ENCODE assay signal across 8 mouse cellular contexts in genomic region chr13:73446943-73447342, GRCm38 (mm10). TPM values are rescaled to one million over a fixed set of nuclear protein-coding genes. Genes with fewer than 3 reads are reported as not detected.
DNase-seq lines count a peak whose midpoint lies in the region; ATAC-seq lines count a peak whose summit lies in the region.

No protein-coding gene starts in this region.

- H3K4me3 ChIP-seq in heart, embryonic 12.5 days: no peak overlapping the region

- no peaks in the 10 kb centered on the region for H3K36me3 ChIP-seq in heart, embryonic 12.5 days

- H3K9me3 ChIP-seq in heart, embryonic 12.5 days (replicated peaks): no peaks in the 10 kb centered on the region

- DNase-seq in embryo, embryonic 10 days (ENCODE audit: low spot score): peak; percentile 27
- no peak for DNase-seq in embryo, embryonic 9.5 days (ENCODE audit: extremely low spot score)
- DNase-seq in cerebellum, postnatal 25 days: peak; percentile 43 to 69
- DNase-seq in layer of hippocampus, postnatal 36 days: peak; percentile 56 to 60
- DNase-seq in lung, postnatal 10 days: peak; percentile 90
- DNase-seq in testis, postnatal 14 days (ENCODE audit: low spot score): peak; percentile 64
- DNase-seq in adrenal gland, postnatal 10 days: no peak

- peak; percentile 56; the same call in 1 of the 2 replicates for ATAC-seq in heart, embryonic 12.5 days (ENCODE audit: insufficient number of reproducible peaks, low FRiP score)

- peak overlapping the region; percentile 44; the same call in 1 of the 2 replicates for H3K27ac ChIP-seq in heart, embryonic 12.5 days (ENCODE audit: poor library complexity, severe bottlenecking)

- 48% methylated on average over 7 of the region's 7 CpGs for whole genome bisulfite sequencing in heart, embryonic 12.5 days

- H3K4me1 ChIP-seq in heart, embryonic 12.5 days (replicated peaks): peaks cover 22% of the 10 kb centered on the region

- H3K27me3 ChIP-seq in heart, embryonic 12.5 days (replicated peaks): no peaks in the 10 kb centered on the region; the same call in none of the 2 replicates

- H3K9ac ChIP-seq in heart, embryonic 12.5 days: no peak overlapping the region

- H3K4me2 ChIP-seq in heart, embryonic 12.5 days: no peak overlapping the region

RNA-seq across cellular contexts. Expression of gene Lpcat1, which starts 20.1 kb away (rescaled TPM):
- 24.1 and 25.1 TPM in 2 replicates for polyA plus RNA-seq in heart, embryonic 12.5 days (2016; fragmentation: Nextera tagmentation; extraction: Ambion mirVana)
- total RNA-seq in layer of hippocampus, postnatal 36 days (2021): 10 to 100 TPM; 36.6 to 39.4 TPM
- 10 to 100 TPM; 17.0 to 20.4 TPM for total RNA-seq in adrenal gland, postnatal 10 days (2021)

Comparison
In these comparisons a context has a peak if more than half of its experiments do, and no peak if none do; other contexts are left out.
1. DNase-seq: peak in embryo, embryonic 10 days (single experiment), cerebellum, postnatal 25 days (2 of 2), layer of hippocampus, postnatal 36 days (2 of 2), lung, postnatal 10 days (single experiment) and testis, postnatal 14 days (single experiment); none in embryo, embryonic 9.5 days (single experiment) and adrenal gland, postnatal 10 days (single experiment).